Mouse (Mus musculus) skeletal muscle tissue, adult 2 months (tissue): ENCODE results near the gene Olfr223.
"Not testable (repeated sequence)": the region's sequence is repeated elsewhere in the genome, so short reads cannot be mapped to it uniquely, and the experiment has no call there.

Experiments
- DNase-seq: peaks from one replicate; pipeline ENCODE4 v3.0.0-alpha.2; 2012; ENCODE audit warnings: low read depth, low spot score

Gene Olfr223

DNA sequence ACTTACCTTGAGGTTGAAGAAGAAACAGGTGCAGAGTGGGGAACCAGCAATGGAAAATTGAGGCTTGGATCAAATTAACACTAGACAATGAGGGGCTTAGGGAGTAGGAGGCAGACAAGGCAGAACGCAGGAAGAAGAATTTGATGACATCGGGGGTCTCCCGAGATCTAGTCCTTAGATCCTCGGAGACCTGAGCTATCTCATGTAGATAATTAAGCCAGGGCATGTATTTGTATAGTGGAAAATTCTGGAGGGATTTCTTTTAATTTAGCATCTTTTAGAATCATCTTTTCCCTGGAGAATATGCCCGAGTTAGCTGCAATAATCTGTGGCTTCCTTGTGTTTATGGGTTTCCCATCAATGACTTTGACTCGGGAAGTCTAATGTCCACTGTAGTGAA is at the start of gene Olfr223:
TSS of gene Olfr223 (minus strand) at position 101 of the 400 bp plus-strand sequence.
- DNase-seq = no peak

DNA sequence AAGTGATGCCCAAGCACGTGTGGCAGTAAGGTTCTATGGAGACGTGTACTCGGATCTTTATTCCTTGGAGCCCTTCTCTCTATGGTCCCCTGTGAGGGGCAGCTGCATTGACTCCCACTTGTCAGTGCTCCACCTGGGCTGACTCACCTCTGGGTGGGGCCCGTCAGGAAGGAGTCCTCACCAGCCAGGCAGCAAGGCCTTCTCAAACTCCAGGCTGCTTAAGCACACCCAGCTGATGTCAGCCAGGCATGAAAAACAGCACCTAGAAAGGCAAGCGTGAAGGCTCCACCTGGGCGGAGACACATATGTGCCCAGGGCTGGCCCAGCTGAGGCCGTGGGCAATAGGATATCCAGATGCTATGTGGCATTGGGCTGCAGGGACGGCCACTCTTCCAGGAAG is 49.3 kb upstream of the Olfr223 start:
- no peak for DNase-seq

DNA sequence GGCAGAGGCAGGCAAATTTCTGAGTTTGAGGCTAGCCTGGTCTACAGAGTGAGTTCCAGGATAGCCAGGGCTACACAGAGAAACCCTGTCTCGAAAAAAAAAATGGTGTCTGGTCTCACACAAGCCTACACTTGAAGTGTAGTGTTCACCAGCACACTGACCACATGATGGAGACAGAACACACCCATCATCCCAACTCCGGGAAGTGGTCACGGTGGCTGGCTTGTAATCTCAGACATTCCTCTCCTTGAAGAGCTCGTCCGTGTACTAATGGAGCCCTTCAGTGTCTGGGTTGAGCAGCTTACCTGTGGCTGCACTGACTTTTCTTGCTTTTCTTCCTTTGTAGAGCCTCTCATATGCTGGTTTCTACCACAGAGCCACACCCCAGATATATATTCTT is 48.1 kb upstream of the Olfr223 start:
- DNase-seq = no peak

DNA sequence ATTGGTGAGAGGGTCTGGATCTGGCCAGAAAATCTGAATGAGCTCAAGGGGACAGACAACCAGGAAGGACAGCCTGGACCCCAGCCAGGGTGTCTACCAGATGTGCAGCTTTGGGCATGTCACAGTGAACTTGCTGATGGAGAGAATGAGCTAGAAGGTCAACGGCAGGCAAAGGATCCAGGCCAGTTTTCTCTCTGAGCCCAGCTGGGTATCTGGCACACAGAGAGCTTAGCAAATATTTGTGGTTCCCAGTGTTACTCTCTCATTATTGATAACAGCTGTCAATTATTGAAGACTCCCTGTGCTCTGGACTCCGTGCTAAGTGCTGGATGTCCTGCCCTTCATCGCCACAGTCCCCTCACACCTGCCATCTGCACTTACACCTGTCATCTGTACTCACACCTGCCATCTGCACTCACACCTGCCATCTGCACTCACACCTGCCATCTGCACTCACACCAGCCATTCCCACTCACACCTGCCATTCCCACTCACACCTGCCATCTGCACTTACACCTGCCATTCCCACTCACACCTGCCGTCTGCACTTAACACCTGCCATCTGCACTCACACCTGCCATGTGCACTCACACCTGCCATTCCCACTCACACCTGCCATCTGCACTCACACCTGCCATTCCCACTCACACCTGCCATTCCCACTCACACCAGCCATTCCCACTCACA is 47.0 kb upstream of the Olfr223 start:
- DNase-seq = no peak

DNA sequence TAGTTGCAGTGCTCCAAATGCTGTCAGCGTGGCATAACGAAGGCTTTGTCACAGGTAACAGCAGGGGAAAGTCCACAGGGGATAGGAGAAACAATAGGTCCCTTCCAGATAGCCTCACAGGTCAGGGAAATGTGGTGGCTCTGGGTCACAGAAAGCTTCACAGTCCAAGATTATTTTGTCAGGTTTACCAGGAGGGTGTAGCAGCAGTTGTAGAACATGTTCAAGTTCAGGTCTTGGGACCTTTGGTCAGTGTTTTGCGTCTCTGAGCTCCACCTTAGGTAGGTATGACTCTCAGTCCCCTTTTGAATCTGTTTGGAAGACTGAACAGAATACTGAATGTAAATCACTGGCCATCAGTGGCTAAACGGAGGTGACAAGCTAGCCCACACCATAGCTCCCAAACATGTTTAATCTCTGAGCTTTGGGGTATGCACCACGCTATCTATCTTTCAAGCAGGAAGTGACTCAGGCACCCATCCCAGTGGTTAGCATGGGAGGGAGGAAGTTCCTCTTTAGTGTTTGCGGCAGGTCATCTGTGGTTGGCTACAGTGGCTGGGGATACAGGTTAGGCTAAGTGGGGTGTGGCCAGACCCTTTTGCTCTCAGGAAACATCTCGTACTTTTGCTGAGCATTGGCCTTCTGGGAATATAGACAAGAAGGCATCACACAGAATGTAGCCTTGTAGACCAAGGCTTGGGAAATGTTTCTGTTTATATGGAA is 43.8 kb upstream of the Olfr223 start:
- no peak for DNase-seq

DNA sequence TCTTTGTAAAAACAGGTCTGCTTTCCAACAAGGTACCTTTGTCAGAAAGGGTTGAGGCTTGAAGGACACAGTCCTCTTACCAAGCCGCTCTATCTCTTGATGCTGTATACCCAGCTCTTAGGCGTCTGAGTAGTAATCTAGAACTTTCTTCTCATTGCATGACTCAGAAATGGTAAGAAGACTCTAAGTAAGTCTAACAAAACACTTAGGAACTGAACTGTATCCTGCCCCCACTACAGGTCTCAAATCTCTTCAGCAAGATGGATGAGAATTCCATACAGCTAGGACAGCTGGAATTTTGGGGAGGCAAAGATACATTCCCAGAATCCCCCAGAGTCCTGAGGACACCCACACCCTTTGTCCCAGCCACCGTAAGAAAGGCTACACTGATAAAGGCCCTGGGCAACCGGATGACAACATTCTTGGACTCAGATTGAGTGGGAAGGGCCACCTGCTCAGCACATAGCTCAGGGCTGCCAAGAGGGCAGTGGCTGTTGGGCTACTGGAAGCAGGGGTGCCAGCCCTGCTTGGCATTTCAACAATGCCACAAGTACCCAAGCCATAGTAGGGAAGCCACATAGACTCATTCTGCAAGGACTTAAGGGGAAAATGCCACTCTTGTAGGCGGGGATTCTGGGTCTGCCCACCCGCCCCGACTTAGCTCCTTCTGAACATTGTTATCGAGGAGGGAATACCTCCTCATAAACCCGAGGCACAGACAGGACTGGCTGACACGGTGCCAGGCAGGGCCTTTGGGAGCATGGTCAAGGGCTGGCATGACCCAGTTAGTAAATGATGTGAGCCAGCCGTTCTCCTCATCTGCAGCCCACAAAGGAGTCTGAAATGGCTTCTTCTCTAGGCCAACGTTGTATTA is 43.0 kb upstream of the Olfr223 start:
- DNase-seq = no peak

DNA sequence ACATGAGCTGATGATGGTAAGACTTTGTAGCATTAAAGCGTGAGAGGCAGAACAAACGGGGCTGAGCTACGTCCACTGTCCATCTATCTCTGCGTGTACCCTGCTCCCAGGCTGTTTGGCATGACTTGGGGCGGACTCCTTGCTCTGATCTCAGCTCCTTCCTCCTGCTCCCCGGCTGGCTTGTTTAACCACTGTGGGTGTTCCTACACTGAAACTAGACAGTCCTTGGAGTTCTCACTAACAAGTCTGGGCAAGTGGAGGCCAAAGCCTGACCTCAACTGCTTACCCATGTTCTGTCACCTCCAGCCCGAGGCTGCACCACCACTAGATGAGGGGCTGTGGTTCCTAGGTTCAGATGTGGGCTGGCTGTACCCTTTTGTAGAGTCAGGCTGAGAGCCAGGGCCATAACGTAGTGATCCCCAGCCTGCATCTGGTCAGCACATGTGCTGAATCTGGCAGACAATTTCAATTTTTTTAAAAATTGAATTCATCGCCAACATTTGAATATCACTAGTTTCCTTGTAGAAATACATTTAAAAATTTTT is 42.2 kb upstream of the Olfr223 start:
- no peak for DNase-seq

DNA sequence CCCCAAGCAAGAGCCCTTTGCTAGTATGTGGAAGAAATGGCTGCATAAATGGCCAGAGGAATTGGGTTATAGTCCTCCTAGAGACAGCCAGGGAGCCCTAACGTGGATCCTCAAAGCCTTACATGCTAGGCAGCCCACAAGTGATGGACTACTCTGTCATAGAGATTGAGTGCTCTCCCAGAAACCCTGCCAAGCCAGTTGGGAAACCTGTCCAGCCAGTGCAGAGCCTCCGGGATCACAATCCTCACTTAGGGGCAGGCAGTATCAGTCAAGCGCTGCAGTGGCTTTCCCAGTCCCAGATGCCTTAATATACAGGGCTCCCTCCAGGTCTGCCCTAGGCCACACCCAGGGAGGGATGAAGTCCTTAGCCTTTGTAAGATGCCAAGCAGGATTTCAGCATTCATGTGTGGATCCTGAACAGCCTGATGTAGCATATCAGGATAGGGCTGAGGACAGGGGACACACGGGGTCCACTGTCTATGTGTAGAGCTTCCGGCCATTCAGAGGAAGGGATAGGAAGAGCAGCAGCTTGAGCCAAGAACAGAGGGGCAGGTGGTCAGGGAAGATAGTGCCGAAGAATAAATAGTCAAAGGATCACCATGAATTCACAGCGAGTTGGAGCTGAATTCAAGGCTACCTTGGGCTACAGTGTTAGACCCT is 41.0 kb upstream of the Olfr223 start:
- DNase-seq = no peak

DNA sequence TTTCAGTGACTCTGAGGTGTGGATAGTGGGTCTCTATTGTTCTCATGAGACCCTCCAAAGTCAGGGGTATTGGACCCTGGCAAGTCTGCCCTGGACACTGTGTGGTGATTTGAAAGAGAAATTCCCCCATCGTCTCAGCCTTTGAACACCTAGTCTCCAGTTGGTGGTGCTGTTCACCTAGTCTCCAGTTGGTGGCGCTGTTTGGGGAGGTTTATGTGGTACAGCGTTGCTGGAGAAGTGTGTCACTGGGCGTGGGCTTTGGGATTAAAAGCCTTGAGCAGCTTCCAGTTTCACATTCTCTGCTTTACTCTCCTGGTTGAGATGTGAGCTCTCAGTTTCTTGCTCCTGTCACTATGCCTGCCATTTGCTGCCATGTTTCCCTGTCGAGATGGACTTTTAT is 39.9 kb upstream of the Olfr223 start:
- DNase-seq = peak; percentile 45

DNA sequence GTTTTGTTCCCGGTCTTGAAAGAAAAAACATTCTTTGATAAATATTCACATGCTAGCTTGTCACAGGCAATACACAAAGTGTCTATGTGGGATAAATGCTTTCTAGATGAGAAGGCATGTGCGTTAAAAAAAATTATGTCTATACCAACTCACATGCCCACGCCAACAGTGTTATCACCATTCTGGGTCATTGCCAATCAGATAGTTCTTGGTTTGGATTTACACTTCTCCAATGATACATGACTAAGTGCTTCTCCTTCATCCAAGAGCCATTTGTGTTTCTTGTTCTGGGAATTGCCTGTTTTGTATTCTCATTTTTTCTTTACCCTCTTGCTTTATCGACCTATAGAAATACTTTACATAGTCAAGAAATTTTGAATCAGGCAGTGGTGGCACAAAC is 38.9 kb upstream of the Olfr223 start:
- DNase-seq = no peak

DNA sequence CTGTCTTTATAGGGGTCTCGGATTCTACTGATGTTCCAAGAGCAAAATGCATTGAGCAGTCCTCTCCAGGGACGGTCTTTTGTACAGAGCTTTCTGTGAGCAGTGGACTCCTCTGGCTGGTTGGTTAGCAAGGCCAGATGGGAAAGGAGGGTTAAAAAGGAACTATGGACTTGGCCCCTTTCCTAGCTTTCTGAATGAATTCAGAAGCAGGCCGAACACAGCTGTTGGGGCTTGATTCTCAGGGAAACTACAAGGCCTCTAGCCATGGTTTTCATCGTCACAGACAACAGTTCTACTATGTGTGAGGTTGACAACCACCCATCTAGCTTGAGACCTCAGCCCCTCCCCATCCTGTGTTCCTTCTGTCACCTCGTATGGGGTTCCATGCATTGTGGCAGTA is 36.8 kb upstream of the Olfr223 start:
- no peak for DNase-seq

DNA sequence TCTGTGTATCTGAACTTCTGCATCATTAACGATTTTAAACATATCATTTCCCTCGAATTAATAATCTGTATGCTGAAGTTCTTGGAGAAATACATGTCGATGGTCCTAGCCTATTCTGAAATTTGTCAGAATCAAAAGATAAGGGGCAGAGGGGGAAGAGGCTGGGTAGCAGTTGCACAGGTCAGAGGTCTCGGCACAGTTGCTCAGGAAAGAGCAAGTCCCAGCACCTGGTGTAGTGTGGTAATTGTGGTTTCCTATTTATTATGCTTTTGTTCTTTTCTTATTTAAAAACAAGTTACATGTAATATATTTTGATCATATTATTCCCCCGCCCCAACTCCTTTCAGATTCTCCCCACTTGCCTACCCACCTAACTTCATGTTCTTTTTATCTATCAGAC is 35.1 kb upstream of the Olfr223 start:
- DNase-seq = no peak

DNA sequence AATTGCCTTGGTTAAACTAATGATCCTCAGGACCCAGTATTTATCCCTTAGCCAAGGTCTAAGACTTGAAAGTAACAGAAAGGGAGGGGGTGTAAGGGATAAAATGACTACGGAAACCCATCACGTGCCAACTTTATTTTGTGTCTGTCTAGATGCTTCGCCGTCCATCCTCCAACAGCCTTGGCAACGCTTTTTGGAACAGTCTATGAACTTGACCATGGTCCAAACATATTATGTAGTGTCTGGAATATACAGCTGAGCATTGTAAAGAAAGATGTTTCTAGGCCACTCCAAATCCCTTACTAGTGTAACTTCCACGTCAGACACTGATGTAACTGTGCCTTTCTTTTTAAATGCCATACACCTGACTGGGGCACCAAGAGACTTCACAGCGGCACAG is 33.1 kb upstream of the Olfr223 start:
- no peak for DNase-seq

DNA sequence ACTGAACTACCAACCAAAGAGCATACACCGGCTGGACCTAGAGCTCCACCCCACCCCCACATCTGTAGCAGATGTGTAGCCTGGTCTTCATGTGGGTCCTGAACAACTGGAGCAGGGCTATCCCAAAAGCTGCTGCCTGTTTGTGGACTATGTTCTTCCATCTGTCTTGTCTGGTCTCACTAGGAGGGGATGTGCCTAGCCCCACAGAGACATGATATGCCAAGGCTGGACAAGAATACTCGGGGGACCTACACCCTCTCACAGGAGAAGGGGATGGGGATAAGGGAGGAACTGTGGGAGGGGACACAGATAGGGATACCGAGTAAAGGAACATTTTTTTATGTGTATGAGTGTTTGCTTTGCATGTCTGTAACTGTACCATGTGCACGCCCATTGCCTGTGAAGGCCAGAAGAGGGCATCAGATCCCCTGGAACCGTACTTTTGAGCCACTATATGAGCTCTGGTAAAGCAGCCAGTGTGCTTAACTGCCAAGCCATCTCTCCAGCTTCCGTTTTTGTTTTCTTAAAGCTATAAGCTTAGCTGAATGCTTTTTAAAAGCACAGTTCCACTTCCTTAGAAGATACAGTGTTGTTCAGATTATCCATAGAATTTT is 31.0 kb upstream of the Olfr223 start:
- peak; percentile 33 for DNase-seq

DNA sequence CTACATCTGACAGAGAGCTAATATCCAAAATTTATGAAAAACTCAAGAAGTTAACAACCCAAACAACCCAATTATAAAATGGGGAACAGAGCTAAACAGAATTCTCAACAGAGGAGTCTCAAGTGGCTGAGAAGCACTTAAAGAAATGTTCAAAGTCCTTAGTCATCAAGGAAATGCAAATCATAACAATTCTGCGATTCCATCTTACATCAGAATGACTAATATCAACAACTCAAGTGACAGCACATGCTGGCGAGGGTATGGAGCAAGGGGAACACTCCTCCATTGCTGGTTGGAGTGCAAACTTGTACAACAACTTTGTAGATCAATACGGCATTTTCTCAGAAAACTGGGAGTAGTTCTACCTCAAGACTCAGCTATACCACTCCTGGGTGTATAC is 29.1 kb upstream of the Olfr223 start:
- DNase-seq = no peak

DNA sequence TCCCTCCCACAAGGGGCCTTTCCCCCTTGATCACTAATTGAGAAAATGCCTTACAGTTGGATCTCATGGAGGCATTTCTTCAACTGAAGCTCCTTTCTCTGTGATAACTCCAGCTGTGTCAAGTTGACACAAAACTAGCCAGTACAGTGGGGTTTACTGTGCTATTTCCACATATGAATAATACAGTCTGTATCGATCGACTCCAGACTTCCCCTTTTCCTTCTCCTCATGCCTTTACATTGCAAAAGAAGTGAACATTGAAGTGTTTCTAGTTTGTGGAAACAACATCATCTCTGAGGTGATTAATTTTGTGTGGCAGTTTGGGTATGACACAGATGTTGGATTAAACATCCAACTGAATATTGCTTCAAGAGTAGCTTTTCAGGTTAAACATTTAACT is 23.9 kb upstream of the Olfr223 start:
- not testable (repeated sequence) for DNase-seq

DNA sequence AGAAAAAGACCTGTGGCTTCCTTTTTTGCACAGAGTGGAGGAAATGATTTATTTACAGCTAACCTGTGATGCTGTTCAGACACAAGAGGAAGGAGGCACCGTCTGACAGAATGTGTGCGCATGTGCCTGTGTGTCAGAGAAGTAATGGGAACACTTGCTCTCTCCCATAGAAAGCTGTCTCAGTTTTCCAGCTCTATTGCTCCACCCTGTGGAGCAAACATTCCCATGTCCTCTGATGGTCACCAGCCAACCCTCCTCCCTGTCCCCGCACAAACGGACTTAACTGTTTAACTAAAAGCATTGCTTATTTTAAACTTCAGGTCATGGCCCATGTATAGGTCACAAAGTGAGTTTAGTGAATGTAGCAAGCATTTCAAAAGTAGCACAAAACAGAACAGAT is 21.0 kb upstream of the Olfr223 start:
- DNase-seq = peak; percentile 13

DNA sequence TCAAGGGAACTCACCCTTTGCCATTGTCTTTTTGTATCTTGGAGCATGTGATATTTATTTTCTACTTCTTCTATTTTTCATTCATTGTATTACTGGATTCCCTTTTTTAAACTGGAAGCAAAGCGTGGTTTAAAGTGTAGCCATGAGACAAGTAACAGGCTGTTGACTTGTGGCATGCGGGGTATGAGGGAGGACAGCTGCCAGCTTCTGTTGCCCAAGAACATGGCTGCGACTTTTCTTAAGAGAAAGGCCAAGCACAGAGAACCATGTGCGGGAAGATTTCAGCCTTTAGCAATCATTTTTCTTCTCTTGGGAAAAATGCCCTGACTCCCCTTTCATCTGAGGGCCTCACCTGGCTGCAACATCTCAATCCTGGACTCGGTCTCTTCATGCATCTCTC is 18.6 kb upstream of the Olfr223 start:
- DNase-seq = no peak

DNA sequence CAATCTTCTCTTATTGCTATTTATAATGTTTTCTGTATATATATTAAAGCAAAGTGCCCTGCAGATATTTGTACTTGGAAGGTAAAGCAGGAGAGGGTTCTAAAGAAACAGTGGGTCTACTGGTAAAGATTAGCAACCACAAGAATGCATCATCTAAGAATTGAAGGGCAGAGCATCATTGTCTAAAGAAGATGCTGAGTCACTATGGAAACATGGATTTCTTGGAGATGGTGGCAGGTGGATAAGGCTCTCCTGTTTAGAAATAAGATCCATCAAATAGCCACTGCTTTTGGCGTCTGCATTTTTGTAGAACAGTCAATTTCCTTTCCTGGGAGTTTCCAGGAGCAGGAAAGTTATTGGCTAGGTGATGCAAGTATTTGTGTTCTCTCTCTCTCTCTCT is 9.2 kb upstream of the Olfr223 start:
- no peak for DNase-seq

DNA sequence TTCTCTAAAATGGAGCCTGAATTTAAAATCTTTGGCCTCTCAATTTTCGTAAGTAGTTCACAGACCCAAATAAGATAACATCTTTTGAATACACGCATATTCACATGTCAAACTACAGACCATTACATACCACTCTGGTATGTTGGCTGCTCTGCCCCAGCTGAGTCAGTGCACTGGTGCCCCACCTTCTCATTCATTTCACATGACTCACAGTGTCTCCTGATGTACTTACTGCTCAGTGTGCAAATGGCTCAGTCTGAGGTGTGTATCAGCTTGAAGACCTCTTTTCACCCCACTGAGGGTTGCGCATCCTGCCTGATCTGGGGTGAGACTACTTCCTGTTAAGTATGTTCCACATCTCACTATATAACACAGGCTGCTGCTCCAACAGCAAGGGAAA is 7.8 kb upstream of the Olfr223 start:
- DNase-seq = peak; percentile 13

DNA sequence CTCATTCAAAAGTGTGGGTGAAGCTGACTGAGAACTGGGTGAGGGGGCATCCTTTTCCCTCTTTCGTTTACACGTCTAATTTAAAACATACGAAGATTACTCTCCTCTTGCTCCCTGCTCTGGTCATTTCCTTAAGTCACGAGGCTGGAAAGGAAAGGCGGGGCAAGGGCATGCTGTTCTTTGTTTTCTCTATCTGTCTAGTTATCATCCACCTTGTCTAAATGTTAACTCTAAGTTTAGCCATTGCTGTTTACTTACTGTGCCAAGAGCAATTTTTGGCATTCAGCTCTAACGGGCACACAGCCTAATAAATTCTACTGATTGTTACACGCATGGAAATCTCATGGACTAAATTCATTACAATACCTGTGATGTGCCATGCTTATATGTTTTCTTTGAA is 6.1 kb upstream of the Olfr223 start:
- no peak for DNase-seq
